Mouse (Mus musculus): ENCODE data around the gene Dclk1.

- TF ChIP-seq CTCF (IDR thresholded peaks at IDR 0.05; ENCODE audit: control insufficient read depth, insufficient read depth, insufficient replicate concordance, low read depth, low read length): no peak
- TF ChIP-seq POLR2A (IDR thresholded peaks at IDR 0.05; ENCODE audit: control insufficient read depth, low read depth, low read length): no peak
These were observed 210.3 kb downstream of the Dclk1 start for GRCm38 (mm10) chr3:55452464-55452863.
